Mouse (Mus musculus): ENCODE measurements around the gene Sertad3.
"Not testable (repeated sequence)": the region's sequence is repeated elsewhere in the genome, so short reads cannot be mapped to it uniquely, and the experiment has no call there.

Sertad3 gene

GRCm38 (mm10) chr7:27494659-27495367 lies 21.2 kb downstream of the Sertad3 start:
- not testable (repeated sequence) for DNase-seq

- DNase-seq: peak in 1 of 2 experiments; percentile 19
Observed at GRCm38 (mm10) chr7:27499036-27499435, 25.5 kb downstream of the Sertad3 start, which contains the start of gene Prx. TSS of gene Prx (plus strand) at chr7:27499324.

GRCm38 (mm10) chr7:27501620-27502019 lies 28.1 kb downstream of the Sertad3 start:
- peak; percentile 62 to 78 for DNase-seq

- DNase-seq: peak in 1 of 2 experiments; percentile 12
Observed at GRCm38 (mm10) chr7:27506765-27507370, 33.3 kb downstream of the Sertad3 start.

GRCm38 (mm10) chr7:27507711-27508647 lies 34.4 kb downstream of the Sertad3 start:
- peak; percentile 99 for DNase-seq

- DNase-seq: peak; percentile 75
Observed at GRCm38 (mm10) chr7:27508648-27509005, 35.1 kb downstream of the Sertad3 start.

GRCm38 (mm10) chr7:27510809-27511208 lies 37.2 kb downstream of the Sertad3 start:
- DNase-seq: no peak

GRCm38 (mm10) chr7:27514961-27515360 lies 41.4 kb downstream of the Sertad3 start:
- no peak for DNase-seq

GRCm38 (mm10) chr7:27518314-27518713 lies 44.7 kb downstream of the Sertad3 start:
- DNase-seq: no peak

- no peak for DNase-seq
Observed at GRCm38 (mm10) chr7:27520104-27520503, 46.5 kb downstream of the Sertad3 start.

GRCm38 (mm10) chr7:27520599-27520998 lies 47.0 kb downstream of the Sertad3 start:
- DNase-seq: peak; percentile 54 to 67

GRCm38 (mm10) chr7:27522967-27523366 lies 49.4 kb downstream of the Sertad3 start, which contains the start of gene Hipk4:
TSS of gene Hipk4 (plus strand) at chr7:27523267.
- no peak for DNase-seq

GRCm38 (mm10) chr7:27523805-27524204 lies 50.2 kb downstream of the Sertad3 start:
- no peak for DNase-seq

- peak; percentile 63 to 74 for DNase-seq
Observed at GRCm38 (mm10) chr7:27526039-27526827, 52.7 kb downstream of the Sertad3 start.
